Mouse (Mus musculus) kidney, adult 2 months (tissue): Measurements from ENCODE around the gene Sez6. TPM values are rescaled to one million over a fixed set of nuclear protein-coding genes. Genes with fewer than 3 reads are reported as not detected.

Experiments
- DNase-seq: peaks from one replicate; pipeline ENCODE4 v3.0.0; 2021
- H3K27ac ChIP-seq: fragments of 200-500 bp; 2 replicates; pipeline ENCODE4 v1.5.1; 2012; ENCODE audit warnings: low read depth, low read length, control low read depth, inconsistent platforms; ENCODE audit not compliant: insufficient read depth
- H3K27me3 ChIP-seq: fragments of 200-500 bp; replicated peaks from 2 replicates; pipeline ENCODE4 v1.6.1; 2012; ENCODE audit warnings: mild to moderate bottlenecking, moderate library complexity, low read length, inconsistent platforms; ENCODE audit not compliant: control insufficient read depth, insufficient read depth
- H3K36me3 ChIP-seq: fragments of 200-500 bp; 2 replicates; pipeline ENCODE4 v1.6.1; 2012; ENCODE audit warnings: mild to moderate bottlenecking, moderate library complexity, low read length, inconsistent platforms; ENCODE audit not compliant: control insufficient read depth, insufficient read depth
- H3K4me1 ChIP-seq: fragments of 200-500 bp; 2 replicates; pipeline ENCODE4 v1.6.1; 2011; ENCODE audit warnings: low read length; ENCODE audit not compliant: control insufficient read depth, insufficient read depth
- H3K4me3 ChIP-seq: fragments of 200-500 bp; 2 replicates; pipeline ENCODE4 v1.5.1; 2011; ENCODE audit warnings: mild to moderate bottlenecking, low read depth, low read length, control low read depth; ENCODE audit not compliant: insufficient read depth
- CTCF ChIP-seq: fragments of 200-500 bp; conservative IDR thresholded peaks from 2 replicates; pipeline ENCODE4 v1.5.1; 2011; ENCODE audit warnings: low read depth, mild to moderate bottlenecking, control low read depth, low read length, moderate library complexity, mixed read lengths; ENCODE audit not compliant: insufficient read depth, insufficient read length
- POLR2A ChIP-seq: fragments of 200-500 bp; IDR thresholded peaks from one replicate; pipeline ENCODE4 v1.6.1; 2011; ENCODE audit warnings: low read depth, low read length, control low read depth
- WGBS: fragments of 180-500 bp; shearing (Covaris S2); methylation state at CpG from one replicate; pipeline ENCODE4 v1.1.7; 2018; 5-methylcytosine and 5-hydroxymethylcytosine counted together
- polyA plus RNA-seq: library from polyadenylated mRNA; depleted of rRNA; stranded (reverse); fragments of >200 nt; gene quantifications from 2 replicates; pipeline ENCODE4 v1.2.3, GENCODE M21; 2012; rRNA removed

Gene Sez6
- polyA plus RNA-seq, 1 experiment: 0.27 TPM

- no peak for DNase-seq
- H3K4me3 ChIP-seq: no peak overlapping the region
- peaks cover 2% of the 10 kb centered on the region; the same call in 1 of the 2 replicates for H3K4me1 ChIP-seq
- no peak overlapping the region for H3K27ac ChIP-seq
- TF ChIP-seq CTCF: no peak
- TF ChIP-seq POLR2A: no peak
- 84% methylated on average over 13 of the region's 13 CpGs for WGBS
- H3K36me3 ChIP-seq: peaks cover 1% of the 10 kb centered on the region
- H3K27me3 ChIP-seq: no peaks in the 10 kb centered on the region
These were observed 58.6 kb downstream of the Sez6 start for GRCm38 (mm10) chr11:77989071-77989690.

- no peaks in the 10 kb centered on the region for H3K27me3 ChIP-seq
- no peaks in the 10 kb centered on the region; the same call in 1 of the 2 replicates for H3K4me1 ChIP-seq
- whole genome bisulfite sequencing: 26% methylated on average over 1 of the region's 1 CpGs
- no peak overlapping the region for H3K4me3 ChIP-seq
- H3K27ac ChIP-seq: no peak overlapping the region
- peaks cover 1% of the 10 kb centered on the region; the same call in 1 of the 2 replicates for H3K36me3 ChIP-seq
- no peak for TF ChIP-seq POLR2A
- peak; percentile 37 for DNase-seq
These were observed 65.0 kb downstream of the Sez6 start for GRCm38 (mm10) chr11:77995556-77995955.

- 79% methylated on average over 5 of the region's 5 CpGs for WGBS
- no peak for DNase-seq
- H3K4me1 ChIP-seq: no peaks in the 10 kb centered on the region; the same call in 1 of the 2 replicates
- no peak for TF ChIP-seq CTCF
- no peak for TF ChIP-seq POLR2A
- no peaks in the 10 kb centered on the region for H3K27me3 ChIP-seq
- no peak overlapping the region for H3K4me3 ChIP-seq
- no peak overlapping the region for H3K27ac ChIP-seq
- peaks cover 7% of the 10 kb centered on the region for H3K36me3 ChIP-seq
These were observed 75.8 kb downstream of the Sez6 start for GRCm38 (mm10) chr11:78006446-78006845.

GRCm38 (mm10) chr11:78019676-78020075, 89.1 kb downstream of the Sez6 start:
- no peaks in the 10 kb centered on the region for H3K27me3 ChIP-seq
- WGBS: 20% methylated on average over 4 of the region's 4 CpGs
- H3K27ac ChIP-seq: no peak overlapping the region
- TF ChIP-seq POLR2A (no peak), CTCF (peak; percentile 81)
- H3K4me1 ChIP-seq: no peaks in the 10 kb centered on the region
- peak; percentile 79 for DNase-seq
- H3K36me3 ChIP-seq: peaks cover 10% of the 10 kb centered on the region; the same call in 1 of the 2 replicates
- no peak overlapping the region for H3K4me3 ChIP-seq

GRCm38 (mm10) chr11:78023607-78024006, 93.0 kb downstream of the Sez6 start:
- Histone ChIP-seq H3K4me3 (no peak overlapping the region), H3K36me3 (peaks cover 7% of the 10 kb centered on the region), H3K4me1 (no peaks in the 10 kb centered on the region), H3K27me3 (no peaks in the 10 kb centered on the region), H3K27ac (no peak overlapping the region)
- WGBS: 81% methylated on average over 8 of the region's 8 CpGs
- DNase-seq: peak; percentile 19
- TF ChIP-seq CTCF: peak; percentile 39
- TF ChIP-seq POLR2A: no peak

Other genes starting within 250 kb of the Sez6 start
- gene Nufip2, start 244.6 kb upstream of the Sez6 start, polyA plus RNA-seq: 10.8 and 13.5 TPM in 2 replicates
- gene Cryba1, start 205.5 kb upstream of the Sez6 start, polyA plus RNA-seq: not detected in 2 replicates
- 92.0 and 93.1 TPM in 2 replicates for gene Myo18a, start 167.6 kb upstream of the Sez6 start, polyA plus RNA-seq
- 0.04 TPM in 1 of 2 replicates, not detected in the other for gene Gm10277, start 143.1 kb upstream of the Sez6 start, polyA plus RNA-seq
- gene Pipox, start 36.7 kb upstream of the Sez6 start, polyA plus RNA-seq: 239 and 257 TPM in 2 replicates
- 33.0 and 35.7 TPM in 2 replicates for gene Phf12, start 52.0 kb downstream of the Sez6 start, polyA plus RNA-seq
- 7.1 and 9.3 TPM in 2 replicates for gene Dhrs13, start 101.5 kb downstream of the Sez6 start, polyA plus RNA-seq
- 95.0 and 96.9 TPM in 2 replicates for gene Flot2, start 107.1 kb downstream of the Sez6 start, polyA plus RNA-seq
- 39.1 and 41.6 TPM in 2 replicates for gene Eral1, start 149.6 kb downstream of the Sez6 start, polyA plus RNA-seq
- 13.4 and 14.7 TPM in 2 replicates for gene Fam222b, start 163.9 kb downstream of the Sez6 start, polyA plus RNA-seq
- gene Traf4, start 234.8 kb downstream of the Sez6 start, polyA plus RNA-seq: 108 and 126 TPM in 2 replicates
- gene Nek8, start 245.9 kb downstream of the Sez6 start, polyA plus RNA-seq: 18.3 and 24.6 TPM in 2 replicates
- gene Tlcd1, start 245.9 kb downstream of the Sez6 start, polyA plus RNA-seq: 78.2 and 144 TPM in 2 replicates